Mouse (Mus musculus) CH12.LX (cell line): Measurements from ENCODE around the gene Tjp3. TPM values are rescaled to one million over a fixed set of nuclear protein-coding genes. Genes with fewer than 3 reads are reported as not detected.

Experiments
- DNase-seq: peaks from one replicate; pipeline ENCODE4 v3.0.0-alpha.2; 2013; ENCODE audit errors: extremely low read depth
- H3K27ac ChIP-seq: 2 replicates; pipeline ENCODE4 v1.5.1; 2012; ENCODE audit warnings: low read depth, mild to moderate bottlenecking, control low read depth, moderate library complexity; ENCODE audit not compliant: insufficient read depth
- H3K27me3 ChIP-seq: replicated peaks from 2 replicates; pipeline ENCODE3; 2012; ENCODE audit warnings: inconsistent platforms
- H3K36me3 ChIP-seq, 2 experiments: replicated peaks in 1 of 2; 2 replicates each; pipeline versions ENCODE3 to v1.6.1; 2012; ENCODE audit warnings: inconsistent platforms in 1 of 2, low read length in 1 of 2, mild to moderate bottlenecking in 1 of 2, mixed read lengths in 1 of 2, moderate library complexity in 1 of 2; ENCODE audit not compliant: control insufficient read depth in 1 of 2, insufficient read depth in 1 of 2
- H3K4me1 ChIP-seq, 2 experiments: 2 replicates each; pipeline ENCODE4 v1.6.1; 2012; ENCODE audit warnings: inconsistent platforms in 1 of 2, moderate library complexity in 1 of 2; ENCODE audit not compliant: insufficient read depth in 2 of 2, control insufficient read depth in 1 of 2
- H3K4me2 ChIP-seq: 2 replicates; pipeline ENCODE4 v1.6.1; 2012; ENCODE audit warnings: low read depth, mild to moderate bottlenecking, control low read depth; ENCODE audit not compliant: poor library complexity, insufficient read depth, severe bottlenecking
- H3K4me3 ChIP-seq, 3 experiments: fragments of 150-350 bp in 1 of 3; sonication (generic) in 1 of 3; replicated peaks in 1 of 3; 2 replicates each; pipeline versions ENCODE3 to v1.5.1; 2011 to 2012; ENCODE audit warnings: low read depth in 2 of 3, low read length in 2 of 3, mild to moderate bottlenecking in 2 of 3, moderate library complexity in 2 of 3, control low read depth in 1 of 3, improper control_type of control experiment in 1 of 3, inconsistent platforms in 1 of 3, mixed read lengths in 1 of 3; ENCODE audit not compliant: poor library complexity in 1 of 3
- H3K79me2 ChIP-seq: replicated peaks from 2 replicates; pipeline ENCODE4 v1.6.1; 2012; ENCODE audit warnings: mild to moderate bottlenecking, moderate library complexity; ENCODE audit not compliant: control insufficient read depth, poor library complexity, insufficient read depth, severe bottlenecking; ENCODE audit errors: extremely low read depth
- H3K9ac ChIP-seq: 2 replicates; pipeline ENCODE4 v1.6.1; 2012; ENCODE audit warnings: low read depth, mild to moderate bottlenecking, control low read depth, moderate library complexity; ENCODE audit not compliant: insufficient read depth
- H3K9me3 ChIP-seq: replicated peaks from 2 replicates; pipeline ENCODE3; 2012; ENCODE audit warnings: low read length, inconsistent platforms, mixed read lengths
- BHLHE40 ChIP-seq: IDR thresholded peaks from 2 replicates; pipeline ENCODE4 v1.6.1; 2011; ENCODE audit warnings: mild to moderate bottlenecking, low read depth, low read length, improper control_type of control experiment
- CHD1 ChIP-seq: IDR thresholded peaks from 2 replicates; pipeline ENCODE4 v1.6.1; 2012; ENCODE audit warnings: low read depth, low read length, improper control_type of control experiment, inconsistent platforms
- ELF1 ChIP-seq: IDR thresholded peaks from 2 replicates; pipeline ENCODE4 v1.6.1; 2014; ENCODE audit warnings: low read depth, mild to moderate bottlenecking, inconsistent platforms, low read length, improper control_type of control experiment
- GABPA ChIP-seq: IDR thresholded peaks from 2 replicates; pipeline ENCODE4 v1.6.1; 2012; ENCODE audit warnings: low read depth, low read length, improper control_type of control experiment, inconsistent platforms; ENCODE audit not compliant: insufficient replicate concordance
- HCFC1 ChIP-seq: IDR thresholded peaks from 2 replicates; pipeline ENCODE4 v1.6.1; 2012; ENCODE audit warnings: low read depth, mild to moderate bottlenecking, inconsistent platforms, low read length, improper control_type of control experiment
- IRF4 ChIP-seq: IDR thresholded peaks from 2 replicates; pipeline ENCODE4 v1.6.1; 2014; ENCODE audit warnings: low read depth, mild to moderate bottlenecking, inconsistent platforms, low read length, improper control_type of control experiment
- KAT2A ChIP-seq: IDR thresholded peaks from 2 replicates; pipeline ENCODE4 v1.6.1; 2012; ENCODE audit warnings: low read length, improper control_type of control experiment, inconsistent platforms; ENCODE audit not compliant: insufficient replicate concordance
- MAX ChIP-seq: IDR thresholded peaks from 2 replicates; pipeline ENCODE4 v1.6.1; 2011; ENCODE audit warnings: low read length, improper control_type of control experiment
- MEF2A ChIP-seq: IDR thresholded peaks from 2 replicates; pipeline ENCODE4 v1.6.1; 2014; ENCODE audit warnings: low read depth, mild to moderate bottlenecking, inconsistent platforms, low read length, improper control_type of control experiment, borderline replicate concordance
- MXI1 ChIP-seq: IDR thresholded peaks from 2 replicates; pipeline ENCODE4 v1.6.1; 2011; ENCODE audit warnings: mild to moderate bottlenecking, low read depth, low read length, improper control_type of control experiment
- MYC ChIP-seq: IDR thresholded peaks from 2 replicates; pipeline ENCODE4 v1.6.1; 2011; ENCODE audit warnings: low read depth, mild to moderate bottlenecking, improper control_type of control experiment, low read length
- NELFE ChIP-seq: IDR thresholded peaks from 2 replicates; pipeline ENCODE4 v1.6.1; 2011; ENCODE audit warnings: low read depth, low read length, improper control_type of control experiment
- NRF1 ChIP-seq: IDR thresholded peaks from 2 replicates; pipeline ENCODE4 v1.6.1; 2014; ENCODE audit warnings: low read depth, mild to moderate bottlenecking, inconsistent platforms, low read length, improper control_type of control experiment, moderate library complexity
- POLR2A ChIP-seq: IDR thresholded peaks from 2 replicates; pipeline ENCODE4 v1.6.1; 2011; ENCODE audit warnings: low read depth, mild to moderate bottlenecking, improper control_type of control experiment, low read length
- SIN3A ChIP-seq: IDR thresholded peaks from 2 replicates; pipeline ENCODE4 v1.6.1; 2012; ENCODE audit warnings: low read length, improper control_type of control experiment, inconsistent platforms
- SMC3 ChIP-seq: IDR thresholded peaks from 2 replicates; pipeline ENCODE4 v1.6.1; 2011; ENCODE audit warnings: low read depth, low read length, improper control_type of control experiment
- TBP ChIP-seq: conservative IDR thresholded peaks from 2 replicates; pipeline ENCODE4 v1.6.1; 2011; ENCODE audit warnings: low read depth, low read length, improper control_type of control experiment
- TCF12 ChIP-seq: IDR thresholded peaks from 2 replicates; pipeline ENCODE4 v1.6.1; 2014; ENCODE audit warnings: low read depth, mild to moderate bottlenecking, inconsistent platforms, low read length, improper control_type of control experiment
- ZNF384 ChIP-seq: IDR thresholded peaks from 2 replicates; pipeline ENCODE4 v1.6.1; 2012; ENCODE audit warnings: low read depth, low read length, improper control_type of control experiment, inconsistent platforms
- dilution Hi-C: fragments of 300-500 bp; cut with MboI; formaldehyde crosslinking; loops from 2 replicates; pipeline ENCODE4 v1.14.3; 2020; ENCODE audit warnings: low sequenced_read_pairs; ENCODE audit not compliant: extremely low pct_unique_long_range_greater_than_20kb, extremely low pct_ligation_motif_present
- in situ Hi-C: fragments of 300-500 bp; cut with MboI; formaldehyde crosslinking; loops from 3 replicates; pipeline ENCODE4 v1.14.3; 2019; ENCODE audit warnings: low sequenced_read_pairs, low pct_ligation_motif_present, low pct_unique_long_range_greater_than_20kb, mixed read lengths
- polyA plus RNA-seq: library from polyadenylated mRNA; unstranded; fragments of >175 nt; gene quantifications from 2 replicates; pipeline ENCODE4 v1.2.1, GENCODE M21; 2012; ENCODE audit warnings: low read depth; ENCODE audit not compliant: insufficient read length
- total RNA-seq, 2 experiments: library from RNA; depleted of rRNA; stranded (reverse); fragments of 300-350 nt in 1 of 2; fragments of >200 nt in 1 of 2; gene quantifications; 2 replicates each; pipeline ENCODE4 v1.2.3; 2012 to 2014

Gene Tjp3
- total and polyA plus RNA-seq, 3 experiments, result 0.42 to 7.2 (median 0.76) TPM

- Histone ChIP-seq H3K9ac (peak overlapping the region; percentile 95), H3K4me1 (peaks cover 11 to 34% of the 10 kb centered on the region in 2 experiments), H3K79me2 (peaks cover 17% of the 10 kb centered on the region), H3K36me3 (peaks cover 57 to 63% of the 10 kb centered on the region in 2 experiments), H3K27ac (no peak overlapping the region), H3K4me3 (peak overlapping the region; percentile 84 to 98 (median 96)), H3K27me3 (no peaks in the 10 kb centered on the region), H3K4me2 (peak overlapping the region; percentile 57), H3K9me3 (no peaks in the 10 kb centered on the region)
- TF ChIP-seq NRF1, result no peak
- no peak for TF ChIP-seq CHD1
- no peak for TF ChIP-seq TBP
- no peak for DNase-seq
- in situ Hi-C loops (no loop called here), dilution Hi-C loops (no loop called here)
Observed at GRCm38 (mm10) chr10:81268643-81269412, 22.6 kb downstream of the Tjp3 start.

- dilution Hi-C loops, result no loop called here
- peak; percentile 95 for TF ChIP-seq ELF1
- peak; percentile 64; the same call in 1 of the 2 replicates for TF ChIP-seq POLR2A
- peak; percentile 57; the same call in 1 of the 2 replicates for TF ChIP-seq MXI1
- peak; percentile 34; the same call in 1 of the 2 replicates for TF ChIP-seq MYC
- no peak; the same call in 1 of the 2 replicates for TF ChIP-seq SIN3A
- 0 out of 2 replicates have a peak, but pooled peaks have one; percentile 8 for TF ChIP-seq MAX
- 0 out of 2 replicates have a peak, but pooled peaks have one; percentile 40 for TF ChIP-seq NELFE
- TF ChIP-seq NRF1, result peak; percentile 84
- TF ChIP-seq IRF4, result 0 out of 2 replicates have a peak, but pooled peaks have one; percentile 11
- TF ChIP-seq TBP, result 0 out of 2 replicates have a peak, but pooled peaks have one; percentile 42
- peak; percentile 12; the same call in 1 of the 2 replicates for TF ChIP-seq TCF12
- no peak for TF ChIP-seq MEF2A
- TF ChIP-seq GABPA, result peak; percentile 53; the same call in 1 of the 2 replicates
- TF ChIP-seq HCFC1, result peak; percentile 97
- TF ChIP-seq SMC3, result no peak
- peak; percentile 92; the same call in 1 of the 2 replicates for TF ChIP-seq KAT2A
- TF ChIP-seq BHLHE40, result peak; percentile 78
- no peak for TF ChIP-seq ZNF384
- Histone ChIP-seq H3K79me2 (peaks cover 17% of the 10 kb centered on the region), H3K4me2 (peak overlapping the region; percentile 57; the same call in 1 of the 2 replicates), H3K9me3 (no peaks in the 10 kb centered on the region), H3K9ac (peak overlapping the region; percentile 95), H3K27ac (no peak overlapping the region), H3K27me3 (no peaks in the 10 kb centered on the region), H3K4me1 (peaks cover 11 to 42% of the 10 kb centered on the region in 2 experiments), H3K4me3 (peak overlapping the region; percentile 84 to 98 (median 96)), H3K36me3 (peaks cover 58 to 63% of the 10 kb centered on the region in 2 experiments)
- in situ Hi-C loops, result no loop called here
- DNase-seq, result peak; percentile 91
Observed at GRCm38 (mm10) chr10:81268056-81268455, 23.3 kb downstream of the Tjp3 start.
